Mouse (Mus musculus): ENCODE data around the gene Zic4.

GRCm38 (mm10) chr9:91364127-91364970 lies 2.1 kb downstream of the Zic4 start:
- TF ChIP-seq EP300 (IDR thresholded peaks at IDR 0.05): no peak
- TF ChIP-seq CTCF (IDR thresholded peaks at IDR 0.05): no peak
